Comparison of ENCODE assay signal across 8 mouse cellular contexts in genomic region chr17:27051514-27051913, GRCm38 (mm10). TPM values are rescaled to one million over a fixed set of nuclear protein-coding genes. Genes with fewer than 3 reads are reported as not detected.
DNase-seq lines count a peak whose midpoint lies in the region; ATAC-seq lines count a peak whose summit lies in the region.

No protein-coding gene starts in this region.

- no peak for ATAC-seq in hindbrain, embryonic 16.5 days
- ATAC-seq in hindbrain, embryonic 13.5 days (ENCODE audit: low FRiP score) = no peak
- ATAC-seq in embryonic facial prominence, embryonic 12.5 days (ENCODE audit: insufficient number of reproducible peaks, insufficient read depth, low FRiP score, low TSS enrichment) = no peak
- no peak for ATAC-seq in kidney, embryonic 16.5 days (ENCODE audit: low FRiP score, low TSS enrichment)

- H3K27me3 ChIP-seq in hindbrain, embryonic 16.5 days (replicated peaks; ENCODE audit: control insufficient read depth, insufficient read depth, low read length) = peaks cover 14% of the 10 kb centered on the region
- H3K27me3 ChIP-seq in hindbrain, embryonic 13.5 days = peaks cover 30% of the 10 kb centered on the region
- no peaks in the 10 kb centered on the region for H3K27me3 ChIP-seq in embryonic facial prominence, embryonic 12.5 days
- no peaks in the 10 kb centered on the region for H3K27me3 ChIP-seq in kidney, embryonic 16.5 days (ENCODE audit: insufficient read depth, low read length)

- no peak overlapping the region for H3K27ac ChIP-seq in hindbrain, embryonic 16.5 days (ENCODE audit: low read depth, low read length)
- no peak overlapping the region for H3K27ac ChIP-seq in hindbrain, embryonic 13.5 days
- 0 out of 2 replicates have a peak overlapping the region, but pooled peaks have one; percentile 20 for H3K27ac ChIP-seq in embryonic facial prominence, embryonic 12.5 days
- no peak overlapping the region for H3K27ac ChIP-seq in kidney, embryonic 16.5 days (ENCODE audit: low read length)

- 39% methylated on average over 10 of the region's 11 CpGs for WGBS in hindbrain, embryonic 16.5 days
- 53% methylated on average over 9 of the region's 11 CpGs for WGBS in hindbrain, embryonic 13.5 days
- 45% methylated on average over 10 of the region's 11 CpGs for WGBS in embryonic facial prominence, embryonic 12.5 days
- 31% methylated on average over 9 of the region's 11 CpGs for WGBS in kidney, embryonic 16.5 days

- peak; percentile 90 for DNase-seq in lung, postnatal 36 days
- no peak for DNase-seq in right cerebral cortex, adult 2 months (ENCODE audit: low spot score in 2 of 2)
- DNase-seq in cerebellum, postnatal 10 days = no peak
- no peak for DNase-seq in cerebellum, adult 9-11 months

- H3K4me1 ChIP-seq in hindbrain, embryonic 16.5 days (ENCODE audit: control insufficient read depth, insufficient read depth, low read depth, low read length) = peaks cover 3% of the 10 kb centered on the region; the same call in 1 of the 2 replicates
- H3K4me1 ChIP-seq in hindbrain, embryonic 13.5 days (replicated peaks) = 0 out of 2 replicates have a peak, but pooled peaks cover 4% of the 10 kb centered on the region
- H3K4me1 ChIP-seq in embryonic facial prominence, embryonic 12.5 days = peaks cover 14% of the 10 kb centered on the region
- peaks cover 27% of the 10 kb centered on the region for H3K4me1 ChIP-seq in kidney, embryonic 16.5 days (ENCODE audit: insufficient read depth, low read length)

- H3K36me3 ChIP-seq in hindbrain, embryonic 16.5 days (ENCODE audit: control insufficient read depth, insufficient read depth, low read length) = no peaks in the 10 kb centered on the region
- H3K36me3 ChIP-seq in hindbrain, embryonic 13.5 days = no peaks in the 10 kb centered on the region
- no peaks in the 10 kb centered on the region for H3K36me3 ChIP-seq in embryonic facial prominence, embryonic 12.5 days
- H3K36me3 ChIP-seq in kidney, embryonic 16.5 days (ENCODE audit: insufficient read depth, low read length) = no peaks in the 10 kb centered on the region

- no peak overlapping the region for H3K9ac ChIP-seq in hindbrain, embryonic 16.5 days (ENCODE audit: low read depth, low read length)
- H3K9ac ChIP-seq in hindbrain, embryonic 13.5 days = no peak overlapping the region
- no peak overlapping the region for H3K9ac ChIP-seq in embryonic facial prominence, embryonic 12.5 days
- 0 out of 2 replicates have a peak overlapping the region, but pooled peaks have one; percentile 20 for H3K9ac ChIP-seq in kidney, embryonic 16.5 days (replicated peaks; ENCODE audit: low read length)

- peak overlapping the region; percentile 6; the same call in 1 of the 2 replicates for H3K4me2 ChIP-seq in hindbrain, embryonic 16.5 days (ENCODE audit: low read length)
- H3K4me2 ChIP-seq in hindbrain, embryonic 13.5 days = no peak overlapping the region
- H3K4me2 ChIP-seq in embryonic facial prominence, embryonic 12.5 days (replicated peaks) = peak overlapping the region; percentile 19
- peak overlapping the region; percentile 22 for H3K4me2 ChIP-seq in kidney, embryonic 16.5 days (replicated peaks; ENCODE audit: low read depth, low read length)

- H3K4me3 ChIP-seq in hindbrain, embryonic 16.5 days (ENCODE audit: low read length) = no peak overlapping the region
- H3K4me3 ChIP-seq in hindbrain, embryonic 13.5 days = no peak overlapping the region
- H3K4me3 ChIP-seq in embryonic facial prominence, embryonic 12.5 days = no peak overlapping the region
- H3K4me3 ChIP-seq in kidney, embryonic 16.5 days (ENCODE audit: low read length) = no peak overlapping the region

- H3K9me3 ChIP-seq in hindbrain, embryonic 16.5 days (ENCODE audit: control insufficient read depth, low read length) = no peaks in the 10 kb centered on the region
- no peaks in the 10 kb centered on the region for H3K9me3 ChIP-seq in hindbrain, embryonic 13.5 days
- no peaks in the 10 kb centered on the region for H3K9me3 ChIP-seq in embryonic facial prominence, embryonic 12.5 days
- H3K9me3 ChIP-seq in kidney, embryonic 16.5 days (ENCODE audit: low read length) = no peaks in the 10 kb centered on the region

RNA-seq across cellular contexts. Expression of gene Itpr3, which starts 5.6 kb away (rescaled TPM):
- 0.84 and 0.94 TPM in 2 replicates for polyA plus RNA-seq in hindbrain, embryonic 16.5 days (2015; fragmentation: Nextera tagmentation; extraction: Ambion mirVana)
- polyA plus RNA-seq in hindbrain, embryonic 13.5 days (2015; fragmentation: Nextera tagmentation; extraction: Ambion mirVana) = 1.1 and 1.2 TPM in 2 replicates
- polyA plus RNA-seq in embryonic facial prominence, embryonic 12.5 days (2016; fragmentation: Nextera tagmentation; extraction: Ambion mirVana) = 3.2 and 3.4 TPM in 2 replicates
- 9.3 and 9.6 TPM in 2 replicates for polyA plus RNA-seq in kidney, embryonic 16.5 days (2015; fragmentation: Nextera tagmentation; extraction: Ambion mirVana)

RNA-seq across cellular contexts. Expression of gene Bak1, which starts 22.7 kb away (rescaled TPM):
- 4.0 and 4.1 TPM in 2 replicates for polyA plus RNA-seq in hindbrain, embryonic 16.5 days (2015; fragmentation: Nextera tagmentation; extraction: Ambion mirVana)
- polyA plus RNA-seq in hindbrain, embryonic 13.5 days (2015; fragmentation: Nextera tagmentation; extraction: Ambion mirVana) = 2.5 and 3.1 TPM in 2 replicates
- 4.5 and 4.9 TPM in 2 replicates for polyA plus RNA-seq in embryonic facial prominence, embryonic 12.5 days (2016; fragmentation: Nextera tagmentation; extraction: Ambion mirVana)
- 7.4 and 9.5 TPM in 2 replicates for polyA plus RNA-seq in kidney, embryonic 16.5 days (2015; fragmentation: Nextera tagmentation; extraction: Ambion mirVana)
